Mouse (Mus musculus): ENCODE data around the gene Pgc.

- TF ChIP-seq CTCF (IDR thresholded peaks at IDR 0.05; ENCODE audit: insufficient read depth, low read length): no peak
- TF ChIP-seq POLR2A (IDR thresholded peaks at IDR 0.05; ENCODE audit: borderline replicate concordance, extremely low read depth, low read depth, low read length): no peak
Observed at GRCm38 (mm10) chr17:47699055-47699454, 27.6 kb upstream of the Pgc start.

All from lung, adult 2 months (tissue).